Mouse (Mus musculus) WW6 (cell line): ENCODE measurements around the gene Phtf2.
A peak's percentile ranks its signal among the peaks of the same experiment; 100 is the strongest.

Experiments used
- DNase-seq: peaks from one replicate; pipeline ENCODE4 v3.0.0-alpha.2; 2013; ENCODE audit warnings: low read depth, low spot score

Gene Phtf2

DNA sequence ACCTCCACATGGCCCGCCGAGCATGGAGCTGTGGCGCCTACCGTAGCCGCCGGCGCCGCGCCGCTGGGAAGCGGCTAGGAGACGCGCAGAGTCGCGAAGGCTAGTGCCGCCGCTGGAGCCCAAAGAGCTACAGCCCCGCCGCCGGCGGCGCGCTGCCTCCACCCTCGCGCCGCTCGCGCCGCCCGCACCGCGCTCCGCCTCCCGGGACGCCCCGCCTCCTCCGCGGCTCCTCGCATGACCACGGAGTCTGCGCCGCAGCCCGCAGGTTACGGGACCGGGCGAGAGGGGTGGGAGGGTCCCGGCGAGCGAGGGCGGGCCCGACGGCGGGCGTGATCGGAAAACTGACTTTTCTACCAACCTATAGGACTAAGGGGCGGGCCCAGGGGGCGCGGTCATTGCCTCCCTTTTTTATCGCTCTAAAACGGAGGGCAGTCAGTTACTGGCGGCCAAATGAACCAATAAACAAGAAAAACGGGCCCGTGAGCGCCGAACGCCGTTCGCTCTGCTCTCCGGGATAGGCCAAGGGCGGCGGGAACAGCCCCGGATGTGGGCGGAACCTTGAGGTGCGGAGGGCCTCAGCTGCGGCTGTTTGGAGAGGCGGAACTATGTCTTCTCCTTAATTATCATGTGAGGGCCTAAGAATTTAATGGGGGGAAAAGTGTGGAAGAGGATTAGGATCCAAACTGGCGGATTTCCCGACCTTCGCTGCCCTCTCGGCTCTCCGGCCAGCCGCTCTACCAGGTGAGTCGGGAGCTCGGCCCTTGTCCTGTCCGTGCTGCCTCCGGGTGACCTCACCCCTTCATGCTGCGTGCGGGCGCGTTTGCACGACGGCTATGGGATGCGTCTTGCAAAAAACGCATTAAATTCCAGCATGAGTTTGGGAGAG, at the start of gene Phtf2, which contains the start of gene Tmem60:
Gene Phtf2 (minus strand): TSS at position 210 of the 886 bp plus-strand sequence.
Gene Tmem60 (plus strand): TSS at position 277 of the 886 bp plus-strand sequence.
- peak; percentile 94 for DNase-seq

- DNase-seq: no peak
Measured at GRCm38 (mm10) chr5:20931300-20931699, 49.4 kb upstream of the Phtf2 start.

- no peak for DNase-seq
Measured at GRCm38 (mm10) chr5:20930430-20930829, 48.5 kb upstream of the Phtf2 start.

DNA sequence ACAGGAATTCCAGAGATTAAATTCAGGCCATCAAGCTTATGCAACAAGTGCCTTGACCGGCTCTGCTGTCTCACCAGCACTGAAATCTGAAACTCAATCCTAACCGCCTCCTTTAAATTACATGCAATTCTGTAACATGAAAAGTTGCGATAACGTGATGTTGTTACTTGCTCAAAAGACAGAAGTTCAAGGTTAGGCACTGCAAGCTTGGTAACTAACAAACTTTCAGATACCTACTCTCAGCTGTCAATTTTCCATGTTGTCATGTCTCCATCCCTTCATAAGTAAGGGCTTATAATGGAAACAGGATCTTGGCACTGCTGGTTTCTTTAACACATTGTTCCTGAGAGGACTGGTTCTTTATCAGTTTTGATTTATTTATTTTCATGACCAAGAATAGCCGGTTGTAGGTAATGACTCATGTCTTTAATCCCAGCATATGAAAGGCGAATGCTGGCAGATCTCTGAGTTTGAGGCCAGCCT, 47.8 kb upstream of the Phtf2 start:
- no peak for DNase-seq

- DNase-seq: no peak
Measured at GRCm38 (mm10) chr5:20925451-20925850, 43.5 kb upstream of the Phtf2 start.

GRCm38 (mm10) chr5:20924608-20925007, 42.7 kb upstream of the Phtf2 start:
- DNase-seq: no peak

- DNase-seq: no peak
Measured at GRCm38 (mm10) chr5:20919566-20919965, 37.6 kb upstream of the Phtf2 start.

DNA sequence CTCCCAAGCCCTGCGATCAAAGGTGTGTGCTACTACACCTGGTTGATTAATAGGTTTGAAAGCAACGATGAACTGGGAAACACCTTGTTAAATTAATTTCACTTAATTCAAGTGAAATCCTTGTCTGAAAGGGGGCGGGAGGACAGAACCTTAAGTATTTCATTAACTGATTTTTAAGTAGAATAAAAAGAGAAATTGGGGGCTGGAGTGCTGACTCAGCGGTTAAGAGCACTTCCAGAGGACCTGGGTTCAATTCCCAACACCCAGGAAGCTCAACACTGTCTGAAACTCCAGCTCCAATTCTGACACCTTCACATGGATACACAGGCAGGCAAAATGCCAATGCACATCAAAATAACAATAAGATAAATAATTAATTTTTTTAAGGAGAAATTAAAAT, 37.0 kb upstream of the Phtf2 start:
- DNase-seq: no peak

- peak; percentile 42 for DNase-seq
Measured at GRCm38 (mm10) chr5:20913372-20914275, 31.7 kb upstream of the Phtf2 start.

- DNase-seq: no peak
Measured at GRCm38 (mm10) chr5:20911741-20912140, 29.8 kb upstream of the Phtf2 start.

DNA sequence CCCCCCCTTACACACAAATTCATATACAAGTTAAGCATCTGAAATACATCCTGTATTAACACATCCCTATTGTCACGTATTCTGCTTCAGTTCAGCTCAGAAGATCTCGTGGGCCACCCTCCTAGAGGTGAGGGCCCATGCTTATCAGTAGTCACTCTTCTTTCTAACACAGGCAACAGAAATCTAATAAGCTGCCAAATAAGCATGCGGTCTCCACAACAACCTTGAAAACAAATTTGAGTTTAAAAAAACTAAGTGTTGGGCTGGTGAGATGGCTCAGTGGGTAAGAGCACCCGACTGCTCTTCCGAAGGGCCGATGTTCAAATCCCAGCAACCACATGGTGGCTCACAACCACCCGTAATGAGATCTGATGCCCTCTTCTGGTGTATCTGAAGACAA, 24.3 kb upstream of the Phtf2 start:
- no peak for DNase-seq

DNA sequence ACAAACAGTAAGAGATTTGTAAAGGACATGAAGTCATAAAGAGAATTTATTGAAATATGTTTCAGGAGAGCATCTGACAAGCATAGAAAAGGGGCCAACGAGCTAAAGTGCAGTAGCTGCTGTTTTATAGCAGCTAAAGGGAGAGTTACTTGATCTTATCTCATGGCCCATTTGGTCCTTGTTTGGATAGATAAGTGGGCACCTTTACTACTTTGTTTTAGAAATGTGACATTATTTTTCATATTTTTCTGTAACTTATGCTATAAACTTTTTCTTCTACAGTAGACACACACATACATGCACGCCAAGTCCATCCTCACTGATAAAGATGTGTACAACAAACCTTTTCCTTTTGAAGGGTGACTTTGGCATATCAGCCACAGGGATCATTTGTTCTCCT, 23.5 kb upstream of the Phtf2 start:
- no peak for DNase-seq

GRCm38 (mm10) chr5:20904647-20905046, 22.7 kb upstream of the Phtf2 start:
- DNase-seq: no peak

- no peak for DNase-seq
Measured at GRCm38 (mm10) chr5:20897446-20898167, 15.7 kb upstream of the Phtf2 start.

DNA sequence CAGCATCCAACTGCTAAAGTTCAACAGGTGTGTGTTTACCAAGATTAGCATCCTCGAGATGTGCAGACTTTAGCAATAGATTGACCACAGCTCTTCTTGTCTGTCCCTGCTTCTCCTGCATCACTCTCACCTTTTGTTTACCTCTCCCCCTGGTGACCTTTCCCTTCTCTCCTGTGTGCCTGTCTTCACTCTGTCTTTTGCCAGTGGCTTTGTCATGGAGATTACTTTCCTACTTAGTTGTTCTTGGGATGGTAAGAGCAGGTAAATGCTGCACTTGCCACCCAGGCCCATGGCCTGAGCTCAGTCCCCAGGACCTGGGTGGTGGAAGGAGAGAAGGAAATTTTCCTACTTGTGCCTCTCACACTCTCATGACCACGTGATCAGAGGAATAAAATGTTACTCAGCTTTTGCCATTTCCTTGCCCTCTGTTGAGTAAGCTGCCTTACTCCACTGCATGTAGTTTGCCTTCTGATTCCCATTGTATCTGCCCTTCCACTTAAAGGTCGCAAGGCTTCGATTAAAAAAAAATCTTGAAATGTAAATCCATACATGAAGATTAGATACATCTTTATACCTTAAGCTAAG, 2.2 kb upstream of the Phtf2 start:
- DNase-seq: no peak

- DNase-seq: no peak
Measured at GRCm38 (mm10) chr5:20880797-20881775, 838 bp downstream of the Phtf2 start.

GRCm38 (mm10) chr5:20880386-20880785, 1.5 kb downstream of the Phtf2 start:
- no peak for DNase-seq

DNA sequence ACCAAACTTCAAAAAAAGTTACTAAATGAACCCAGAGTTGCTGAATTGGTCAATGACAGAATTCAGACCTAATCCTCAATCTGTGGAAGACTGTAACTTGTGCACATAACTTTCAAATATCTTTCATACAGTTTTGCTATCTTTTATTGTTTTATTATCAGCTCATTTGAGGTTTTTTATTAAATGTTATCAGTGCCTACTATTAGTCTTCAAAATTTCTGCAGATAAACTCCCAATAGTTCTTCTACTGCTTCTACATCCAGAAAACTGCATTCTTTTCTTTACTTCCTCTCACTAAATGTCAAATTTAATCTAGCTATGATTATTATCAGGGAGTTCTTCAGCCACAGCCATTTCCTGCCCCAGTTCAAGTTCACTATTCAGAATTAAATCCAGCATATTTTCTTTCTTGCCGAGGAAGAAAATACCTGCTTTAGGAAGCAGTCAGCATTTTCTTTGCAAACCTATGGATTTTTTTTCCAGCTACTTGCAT, 4.9 kb downstream of the Phtf2 start:
- DNase-seq: no peak

DNA sequence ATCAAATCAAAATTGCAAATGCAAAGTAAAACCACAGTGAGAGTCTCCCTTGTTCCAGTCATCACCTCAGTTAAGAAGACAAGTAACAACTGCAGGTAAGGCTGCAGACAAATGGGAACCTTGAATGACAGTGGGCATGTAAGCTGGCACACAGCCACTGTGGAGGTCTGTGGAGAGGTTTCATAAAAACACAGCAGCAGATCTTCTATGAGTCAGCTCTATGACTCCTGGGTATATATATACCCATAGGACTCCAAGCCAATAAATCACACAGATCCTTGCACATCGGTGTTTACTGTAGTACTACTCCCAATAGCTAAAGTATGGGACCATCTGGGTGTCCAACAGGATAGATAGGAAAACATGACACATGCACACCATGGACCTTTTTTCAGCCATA, 8.8 kb downstream of the Phtf2 start:
- DNase-seq: no peak
